Mouse (Mus musculus): ENCODE data around the gene 1700113H08Rik. TPM values are rescaled to one million over a fixed set of nuclear protein-coding genes. Genes with fewer than 3 reads are reported as not detected.

Gene 1700113H08Rik
- polyA plus RNA-seq, 1 experiment: not detected

DNA sequence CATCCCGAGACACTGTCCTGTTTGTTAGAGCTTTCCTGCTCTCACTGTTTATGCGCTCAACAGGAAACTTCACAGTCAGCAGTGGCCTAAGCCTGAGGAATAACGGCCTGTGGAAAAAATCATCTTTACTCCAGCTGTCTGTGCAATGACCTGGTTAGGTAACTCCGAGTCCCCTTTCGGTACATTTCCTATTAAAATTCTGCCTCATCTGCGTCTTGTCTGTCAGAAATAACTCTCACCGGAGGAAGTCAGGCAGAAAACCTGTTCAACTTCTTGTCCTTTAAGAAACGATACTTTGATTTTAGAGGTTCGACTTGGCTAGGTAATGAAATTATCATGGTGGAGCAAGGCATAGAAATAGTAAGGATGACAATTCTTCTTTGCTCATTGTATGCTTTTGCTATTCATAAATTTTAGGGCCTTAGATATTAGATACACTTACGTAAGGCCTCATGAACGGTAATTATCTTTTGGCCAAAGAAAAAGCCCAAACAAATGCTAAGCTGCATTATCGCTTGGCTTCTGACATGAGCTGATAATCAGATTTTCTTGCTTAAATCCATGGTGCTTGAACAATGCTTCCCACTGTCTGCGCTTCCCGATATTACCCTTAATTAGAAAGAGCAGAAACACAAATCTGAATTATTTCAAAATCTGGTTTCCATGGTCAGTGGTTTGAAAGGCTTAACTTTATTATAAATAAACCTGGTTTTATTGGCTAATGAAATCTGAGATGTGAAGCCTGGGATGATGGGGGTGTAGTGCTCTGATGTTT, 96.1 kb downstream of the 1700113H08Rik start:
- no peak overlapping the region for H3K4me3 ChIP-seq (replicated peaks; ENCODE audit: control insufficient read depth, low read depth, low read length)
- 82% methylated on average over 14 of the region's 14 CpGs for WGBS
- TF ChIP-seq POLR2A (IDR thresholded peaks at IDR 0.05; ENCODE audit: borderline replicate concordance, control insufficient read depth, low read depth, low read length) (no peak), CTCF (IDR thresholded peaks at IDR 0.05; ENCODE audit: control insufficient read depth, insufficient read depth, low read length) (no peak)
- no peak overlapping the region for H3K27ac ChIP-seq (ENCODE audit: control insufficient read depth, insufficient read depth, low read depth, low read length, poor library complexity)
- no peaks in the 10 kb centered on the region for H3K4me1 ChIP-seq (ENCODE audit: control insufficient read depth, insufficient read depth, low read length)

DNA sequence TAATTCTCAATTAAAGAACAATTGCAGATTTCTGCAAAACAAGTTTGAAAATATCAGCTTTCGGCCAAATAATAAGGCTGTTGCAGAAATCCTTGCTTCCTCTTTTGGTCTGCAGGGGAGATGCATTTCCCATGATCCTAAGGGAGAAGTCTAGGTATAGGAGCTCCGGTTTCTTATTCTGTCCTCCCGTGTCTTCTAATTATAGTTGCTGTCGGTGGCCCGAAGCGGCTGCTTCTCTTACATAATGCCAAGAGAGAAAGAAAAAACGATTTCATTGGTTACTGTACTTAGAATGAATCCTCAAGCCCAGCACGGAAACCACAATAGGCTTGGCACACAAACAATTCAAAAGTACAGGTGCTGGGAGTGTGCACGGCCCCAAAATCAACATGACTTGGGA, 101.9 kb downstream of the 1700113H08Rik start:
- H3K4me3 ChIP-seq (replicated peaks; ENCODE audit: control insufficient read depth, low read depth, low read length): no peak overlapping the region
- 63% methylated on average over 9 of the region's 9 CpGs for WGBS
- H3K4me1 ChIP-seq (ENCODE audit: control insufficient read depth, insufficient read depth, low read length): no peaks in the 10 kb centered on the region
- H3K27ac ChIP-seq (ENCODE audit: control insufficient read depth, insufficient read depth, low read depth, low read length, poor library complexity): no peak overlapping the region
- TF ChIP-seq CTCF (IDR thresholded peaks at IDR 0.05; ENCODE audit: control insufficient read depth, insufficient read depth, low read length) (no peak), POLR2A (IDR thresholded peaks at IDR 0.05; ENCODE audit: borderline replicate concordance, control insufficient read depth, low read depth, low read length) (no peak)

GRCm38 (mm10) chr10:87196123-87196756, 138.4 kb downstream of the 1700113H08Rik start:
- no peak for TF ChIP-seq POLR2A (IDR thresholded peaks at IDR 0.05; ENCODE audit: borderline replicate concordance, control insufficient read depth, low read depth, low read length)
- no peak for TF ChIP-seq CTCF (IDR thresholded peaks at IDR 0.05; ENCODE audit: control insufficient read depth, insufficient read depth, low read length)
- Histone ChIP-seq H3K4me3 (replicated peaks; ENCODE audit: control insufficient read depth, low read depth, low read length) (no peak overlapping the region), H3K4me1 (ENCODE audit: control insufficient read depth, insufficient read depth, low read length) (no peaks in the 10 kb centered on the region), H3K27ac (ENCODE audit: control insufficient read depth, insufficient read depth, low read depth, low read length, poor library complexity) (no peak overlapping the region)
- 76% methylated on average over 7 of the region's 7 CpGs for WGBS

DNA sequence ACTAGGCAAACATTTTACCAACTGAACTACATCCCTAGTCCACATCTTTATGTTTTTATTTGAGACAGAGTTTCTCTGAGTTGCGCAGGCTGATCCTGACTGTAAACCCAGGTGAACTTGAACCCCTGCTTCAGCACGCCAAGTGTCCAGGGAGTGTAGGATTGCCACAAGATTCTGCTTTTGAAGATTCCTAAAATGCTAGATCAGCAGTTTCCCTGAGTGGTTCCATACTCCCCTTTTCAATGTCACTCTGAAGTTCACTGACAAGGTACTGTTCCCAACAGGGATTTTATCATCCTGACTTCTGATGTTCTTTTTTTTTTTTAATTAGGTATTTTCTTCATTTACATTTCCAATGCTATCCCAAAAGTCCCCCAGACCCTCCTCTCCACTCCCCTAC, 140.9 kb downstream of the 1700113H08Rik start:
- no peak overlapping the region for H3K4me3 ChIP-seq (replicated peaks; ENCODE audit: control insufficient read depth, low read depth, low read length)
- 85% methylated on average over 2 of the region's 2 CpGs for WGBS
- TF ChIP-seq CTCF (IDR thresholded peaks at IDR 0.05; ENCODE audit: control insufficient read depth, insufficient read depth, low read length) (no peak), POLR2A (IDR thresholded peaks at IDR 0.05; ENCODE audit: borderline replicate concordance, control insufficient read depth, low read depth, low read length) (no peak)
- H3K27ac ChIP-seq (ENCODE audit: control insufficient read depth, insufficient read depth, low read depth, low read length, poor library complexity): no peak overlapping the region
- H3K4me1 ChIP-seq (ENCODE audit: control insufficient read depth, insufficient read depth, low read length): no peaks in the 10 kb centered on the region

DNA sequence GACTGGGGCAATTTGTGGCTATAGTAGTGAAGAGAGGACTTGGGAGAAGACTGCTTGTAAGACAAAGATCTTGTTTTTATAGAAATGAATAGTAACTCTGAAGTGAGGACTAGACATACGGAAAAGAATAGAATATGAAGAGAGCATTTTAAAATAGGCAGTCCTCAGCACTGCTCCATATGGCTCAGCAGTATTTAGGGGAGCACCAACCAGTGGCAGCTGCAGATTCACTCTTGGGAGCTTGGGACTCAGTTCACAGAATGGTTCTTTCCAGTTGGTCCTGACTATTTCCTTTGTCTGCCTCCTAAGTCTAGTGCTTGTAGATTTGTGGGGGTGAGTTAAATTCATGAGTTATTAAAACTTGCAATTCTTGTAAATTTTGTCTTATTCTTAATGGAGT, 151.6 kb downstream of the 1700113H08Rik start:
- Histone ChIP-seq H3K4me3 (replicated peaks; ENCODE audit: control insufficient read depth, low read depth, low read length) (no peak overlapping the region), H3K27ac (ENCODE audit: control insufficient read depth, insufficient read depth, low read depth, low read length, poor library complexity) (no peak overlapping the region), H3K4me1 (ENCODE audit: control insufficient read depth, insufficient read depth, low read length) (no peaks in the 10 kb centered on the region)
- TF ChIP-seq POLR2A (IDR thresholded peaks at IDR 0.05; ENCODE audit: borderline replicate concordance, control insufficient read depth, low read depth, low read length): no peak
- no peak for TF ChIP-seq CTCF (IDR thresholded peaks at IDR 0.05; ENCODE audit: control insufficient read depth, insufficient read depth, low read length)
- 59% methylated on average over 1 of the region's 1 CpGs for WGBS

- TF ChIP-seq CTCF (IDR thresholded peaks at IDR 0.05; ENCODE audit: control insufficient read depth, insufficient read depth, low read length): no peak
- TF ChIP-seq POLR2A (IDR thresholded peaks at IDR 0.05; ENCODE audit: borderline replicate concordance, control insufficient read depth, low read depth, low read length): no peak
- no peak overlapping the region for H3K4me3 ChIP-seq (replicated peaks; ENCODE audit: control insufficient read depth, low read depth, low read length)
- H3K4me1 ChIP-seq (ENCODE audit: control insufficient read depth, insufficient read depth, low read length): no peaks in the 10 kb centered on the region
- H3K27ac ChIP-seq (ENCODE audit: control insufficient read depth, insufficient read depth, low read depth, low read length, poor library complexity): no peak overlapping the region
- WGBS: 70% methylated on average over 4 of the region's 4 CpGs
These were observed 153.2 kb downstream of the 1700113H08Rik start for GRCm38 (mm10) chr10:87211046-87211445.

DNA sequence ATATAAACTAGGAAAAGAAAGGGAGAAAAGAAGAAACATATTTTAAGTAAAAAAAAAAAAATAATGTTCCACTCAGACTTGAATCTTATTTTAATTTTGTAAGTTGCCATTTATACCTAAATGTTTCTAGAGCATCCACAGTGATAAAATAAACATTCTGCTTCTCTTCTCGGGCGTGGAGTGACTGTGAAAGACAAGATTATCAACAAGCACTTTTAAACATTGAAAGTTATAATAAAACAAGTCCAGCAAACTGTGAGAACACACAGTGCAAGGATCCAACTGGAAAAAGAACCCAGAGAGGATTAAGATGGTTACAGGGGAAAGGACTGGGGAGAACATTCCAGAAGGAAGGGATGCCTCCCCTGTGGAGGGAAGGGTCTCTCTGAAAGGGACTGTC, 155.0 kb downstream of the 1700113H08Rik start:
- WGBS: 58% methylated on average over 2 of the region's 2 CpGs

GRCm38 (mm10) chr10:87230071-87230910, 172.4 kb downstream of the 1700113H08Rik start:
- Histone ChIP-seq H3K27ac (ENCODE audit: control insufficient read depth, insufficient read depth, low read depth, low read length, poor library complexity) (no peak overlapping the region), H3K4me1 (ENCODE audit: control insufficient read depth, insufficient read depth, low read length) (no peaks in the 10 kb centered on the region), H3K4me3 (replicated peaks; ENCODE audit: control insufficient read depth, low read depth, low read length) (no peak overlapping the region)
- TF ChIP-seq POLR2A (IDR thresholded peaks at IDR 0.05; ENCODE audit: borderline replicate concordance, control insufficient read depth, low read depth, low read length): no peak
- no peak for TF ChIP-seq CTCF (IDR thresholded peaks at IDR 0.05; ENCODE audit: control insufficient read depth, insufficient read depth, low read length)
- WGBS: 70% methylated on average over 31 of the region's 31 CpGs

More for the DNA sequence above, 155.0 kb downstream of the 1700113H08Rik start:
- H3K4me1 ChIP-seq (ENCODE audit: control insufficient read depth, insufficient read depth, low read length): no peaks in the 10 kb centered on the region
- no peak for TF ChIP-seq POLR2A (IDR thresholded peaks at IDR 0.05; ENCODE audit: borderline replicate concordance, control insufficient read depth, low read depth, low read length)
- TF ChIP-seq CTCF (IDR thresholded peaks at IDR 0.05; ENCODE audit: control insufficient read depth, insufficient read depth, low read length): no peak
- no peak overlapping the region for H3K4me3 ChIP-seq (replicated peaks; ENCODE audit: control insufficient read depth, low read depth, low read length)
- no peak overlapping the region for H3K27ac ChIP-seq (ENCODE audit: control insufficient read depth, insufficient read depth, low read depth, low read length, poor library complexity)

Measured in bone marrow, adult 2 months (tissue).